Mouse (Mus musculus) small intestine, adult 2 months (tissue): Measurements from ENCODE around the gene Frmd8.

Source experiments
- CTCF ChIP-seq: fragments of 200-500 bp; IDR thresholded peaks from 2 replicates; pipeline ENCODE4 v1.5.1; 2012; ENCODE audit warnings: low read depth, mild to moderate bottlenecking, control low read depth, inconsistent platforms, low read length, moderate library complexity, mixed read lengths; ENCODE audit not compliant: insufficient replicate concordance, insufficient read length; ENCODE audit errors: extremely low read depth
- POLR2A ChIP-seq: fragments of 200-500 bp; IDR thresholded peaks from 2 replicates; pipeline ENCODE4 v1.6.1; 2012; ENCODE audit warnings: low read depth, mild to moderate bottlenecking, control low read depth, inconsistent platforms, low read length, moderate library complexity

DNA sequence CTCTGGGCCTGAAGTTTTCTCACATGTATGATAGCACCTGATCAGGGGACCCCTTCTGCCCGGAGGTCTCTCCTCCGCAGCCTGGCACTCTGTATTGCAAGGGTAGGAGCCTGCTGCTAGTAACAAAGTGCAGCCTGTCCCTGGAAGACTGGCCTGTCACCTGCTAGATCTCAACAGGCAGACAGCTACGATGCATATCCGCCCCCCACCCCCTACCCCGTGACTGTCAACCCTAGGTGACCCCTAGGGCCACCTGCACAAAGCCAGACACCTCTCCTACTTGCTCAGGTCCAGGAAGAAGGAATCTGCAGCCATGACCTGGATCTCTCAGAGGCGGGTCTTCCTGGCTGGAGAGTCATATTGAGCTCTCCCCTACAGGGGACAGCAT lies 56.5 kb downstream of the Frmd8 start:
- TF ChIP-seq POLR2A (no peak), CTCF (no peak)
